Mouse (Mus musculus) NIH3T3 (cell line): Measurements from ENCODE around the gene Gm28036.
A peak's percentile ranks its signal among the peaks of the same experiment; 100 is the strongest.
"Not testable (repeated sequence)": the region's sequence is repeated elsewhere in the genome, so short reads cannot be mapped to it uniquely, and the experiment has no call there.

Source experiments
- DNase-seq: peaks from one replicate; pipeline ENCODE4 v3.0.0-alpha.2; 2012; ENCODE audit warnings: low read depth

Gm28036 gene

GRCm38 (mm10) chr2:156126992-156127391, at the start of gene Gm28036:
TSS of gene Gm28036 (minus strand) at chr2:156127092.
- no peak for DNase-seq

GRCm38 (mm10) chr2:156166557-156166956, 39.7 kb upstream of the Gm28036 start:
- no peak for DNase-seq

DNA sequence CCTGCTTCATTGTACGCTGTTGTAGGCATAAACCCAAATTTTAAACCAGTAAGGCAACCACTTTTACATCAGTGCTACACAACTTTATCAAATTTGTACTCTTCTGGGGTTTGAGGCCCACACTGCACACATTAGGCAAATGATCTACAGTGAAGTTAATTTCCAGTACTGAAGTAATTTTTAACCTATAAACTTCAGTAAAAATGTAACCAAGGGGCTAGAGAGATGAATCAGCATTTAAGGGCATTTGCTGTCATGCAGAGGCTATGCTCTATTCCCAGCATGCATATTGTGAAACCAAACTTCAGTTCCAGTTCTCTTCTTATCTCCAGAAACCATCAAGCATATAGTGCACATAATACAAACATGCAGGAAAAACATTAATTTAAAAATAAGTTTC, 38.6 kb upstream of the Gm28036 start:
- DNase-seq = peak; percentile 43

DNA sequence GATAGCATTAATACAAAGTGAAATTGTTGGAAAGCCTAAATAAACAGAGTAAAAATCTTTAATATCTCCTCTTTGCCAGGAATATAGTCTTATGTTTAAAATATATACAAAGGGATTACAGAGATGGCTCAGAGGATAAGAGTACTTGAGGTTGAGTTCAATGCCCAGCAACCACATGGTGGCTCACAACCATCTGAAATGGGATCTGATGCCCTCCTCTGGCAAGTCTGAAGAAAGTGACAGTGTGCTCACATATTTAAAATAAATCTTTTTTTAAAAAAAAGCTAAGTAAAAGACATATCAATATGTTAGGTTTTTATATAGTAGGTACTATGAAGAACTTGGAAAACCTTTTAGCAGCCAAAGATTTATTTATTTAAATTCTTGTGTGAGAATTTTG, 24.6 kb upstream of the Gm28036 start:
- peak; percentile 35 for DNase-seq

- DNase-seq = peak; percentile 42
Observed at GRCm38 (mm10) chr2:156147316-156147915, 20.5 kb upstream of the Gm28036 start.

- DNase-seq = peak; percentile 28
Observed at GRCm38 (mm10) chr2:156146272-156146989, 19.5 kb upstream of the Gm28036 start.

- DNase-seq = no peak
Observed at GRCm38 (mm10) chr2:156145486-156146130, 18.7 kb upstream of the Gm28036 start.

GRCm38 (mm10) chr2:156143953-156144724, 17.2 kb upstream of the Gm28036 start, which contains the start of the genes Romo1 and Nfs1:
TSS of gene Romo1 (plus strand) at chr2:156144039.
TSS of gene Nfs1 (minus strand) at chr2:156144186.
- DNase-seq = peak; percentile 96

DNA sequence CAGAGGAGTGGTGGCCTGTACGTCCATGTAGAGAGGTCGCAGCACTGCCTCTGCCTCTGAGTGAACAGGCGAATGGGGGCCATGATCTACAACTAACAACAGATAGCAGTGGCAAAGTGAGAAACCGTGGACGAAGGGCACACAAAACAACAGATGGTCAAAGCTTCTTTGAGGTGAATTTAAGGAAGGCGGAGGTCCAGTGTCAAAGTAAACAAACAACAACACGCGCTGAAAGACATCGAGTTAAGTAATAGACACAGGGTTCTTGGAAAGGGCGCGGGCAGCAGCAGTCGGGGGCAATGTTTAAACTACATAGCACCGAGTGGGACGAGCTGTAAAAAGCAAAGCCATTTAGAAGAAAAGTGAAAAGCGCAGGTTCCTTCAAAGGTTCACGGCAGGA, 16.5 kb upstream of the Gm28036 start:
- no peak for DNase-seq

DNA sequence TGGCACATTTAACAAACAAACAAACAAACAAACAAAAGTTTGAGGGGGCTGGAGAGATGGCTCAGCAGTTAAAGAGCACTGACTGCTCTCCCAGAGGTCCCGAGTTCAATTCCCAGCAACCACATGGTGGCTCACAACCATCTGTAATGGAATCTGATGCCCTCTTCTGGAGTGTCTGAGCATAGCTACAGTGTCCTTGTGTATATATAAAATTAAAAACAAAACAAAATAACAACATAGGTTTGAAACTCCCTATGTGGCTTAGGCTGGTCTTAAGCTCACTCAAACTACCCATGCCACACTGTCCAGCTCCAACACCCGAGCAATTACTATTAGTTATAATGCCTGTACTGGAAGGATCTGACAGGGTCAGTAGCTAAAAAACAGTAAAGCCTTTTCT, 15.9 kb upstream of the Gm28036 start:
- peak; percentile 33 for DNase-seq

DNA sequence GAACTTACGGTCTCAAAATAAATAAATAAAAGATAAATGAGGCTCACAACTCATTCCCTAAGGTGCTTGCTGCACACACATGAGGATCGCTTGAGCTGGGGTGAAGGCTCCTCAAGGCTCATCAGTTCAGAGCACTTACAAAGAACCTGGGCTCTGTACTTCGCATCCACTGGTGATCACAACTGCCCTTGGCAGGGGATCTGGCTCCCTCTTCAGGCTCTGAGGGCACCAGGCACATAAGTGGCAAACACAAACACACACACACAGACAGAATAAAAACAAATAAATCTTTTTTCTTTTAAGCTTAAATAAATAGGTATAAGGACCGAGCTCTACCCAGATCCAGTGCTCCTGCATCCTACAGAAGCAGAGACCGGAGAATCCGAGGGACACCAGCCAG, 8.8 kb upstream of the Gm28036 start:
- DNase-seq = peak; percentile 52

DNA sequence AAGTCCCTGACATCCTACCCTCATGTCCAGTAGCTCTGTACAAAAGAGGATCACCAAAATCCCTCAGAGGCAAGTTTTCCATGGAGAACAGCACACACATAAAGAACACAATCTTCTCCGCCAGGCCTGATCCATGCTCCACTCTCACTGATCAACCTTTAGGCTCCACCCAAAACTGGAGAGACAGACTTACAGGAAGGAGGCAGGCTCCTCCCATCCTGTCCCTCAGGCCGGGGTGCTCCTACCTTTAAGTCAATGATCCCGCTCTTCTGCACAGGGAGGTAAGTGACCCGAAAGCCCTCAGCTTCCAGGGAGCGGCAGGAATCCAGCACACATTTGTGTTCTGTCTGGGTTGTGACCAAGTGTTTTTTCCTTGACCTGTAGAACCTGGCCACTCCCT, 7.3 kb upstream of the Gm28036 start:
- no peak for DNase-seq

DNA sequence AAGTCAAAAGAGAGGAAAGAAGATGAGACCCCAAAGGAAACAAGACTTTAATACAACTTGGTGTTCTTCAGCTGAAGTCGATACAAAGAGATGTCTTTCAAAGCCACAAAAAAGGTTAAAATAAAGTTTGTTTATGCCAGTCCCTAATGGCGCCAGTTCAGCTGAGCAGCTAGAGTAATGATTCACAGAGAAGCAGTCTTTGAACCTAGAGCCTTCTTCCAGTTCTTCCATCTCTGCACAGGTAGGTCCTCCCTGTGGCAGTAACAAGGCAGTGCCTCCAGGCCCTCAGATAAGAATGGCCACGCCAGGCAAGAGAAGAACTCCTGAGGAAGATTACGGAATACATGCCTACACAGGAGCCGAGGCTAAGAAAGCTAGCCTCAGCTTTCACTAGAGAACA, 3.2 kb downstream of the Gm28036 start:
- no peak for DNase-seq

- peak; percentile 47 for DNase-seq
Observed at GRCm38 (mm10) chr2:156119566-156119965, 7.3 kb downstream of the Gm28036 start.

GRCm38 (mm10) chr2:156112080-156112423, 14.8 kb downstream of the Gm28036 start:
- DNase-seq = not testable (repeated sequence)

GRCm38 (mm10) chr2:156111358-156112079, 15.4 kb downstream of the Gm28036 start, which contains the start of the genes Cpne1 and Rbm12:
TSS of gene Cpne1 (minus strand) at chr2:156111965.
TSS of gene Rbm12 (minus strand) at chr2:156111978.
- DNase-seq = peak; percentile 95

GRCm38 (mm10) chr2:156110627-156111357, 16.1 kb downstream of the Gm28036 start:
- DNase-seq = peak; percentile 54

GRCm38 (mm10) chr2:156091926-156092325, 35.0 kb downstream of the Gm28036 start:
- DNase-seq = peak; percentile 63

DNA sequence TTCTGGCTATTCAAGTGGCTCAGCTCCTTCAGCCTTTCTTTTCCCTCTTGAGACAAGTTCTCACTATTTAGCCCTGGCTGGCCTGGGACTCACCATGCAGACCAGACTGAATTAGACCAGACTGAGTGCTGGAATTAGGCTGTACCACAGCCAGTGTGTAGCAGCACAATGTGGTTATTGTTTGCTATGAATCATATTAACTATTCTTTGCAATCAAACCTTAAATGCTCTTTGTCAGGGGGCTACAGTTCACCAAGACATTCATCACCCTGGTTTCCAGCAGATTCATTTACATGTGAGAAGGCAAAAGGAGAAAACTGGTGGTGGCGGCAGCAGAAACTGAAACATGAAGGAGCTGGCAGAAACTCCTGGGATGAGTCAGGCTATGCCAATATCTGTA, 37.1 kb downstream of the Gm28036 start:
- peak; percentile 70 for DNase-seq

GRCm38 (mm10) chr2:156087391-156088110, 39.3 kb downstream of the Gm28036 start:
- DNase-seq = peak; percentile 76
